Mouse (Mus musculus) cerebellum, adult 11 months (tissue): ENCODE data around the gene Cct5.
"Not testable (repeated sequence)": the region's sequence is repeated elsewhere in the genome, so short reads cannot be mapped to it uniquely, and the experiment has no call there.

ENCODE experiments used
- DNase-seq: peaks from one replicate; pipeline ENCODE4 v3.0.0; 2022

Cct5 gene

GRCm38 (mm10) chr15:31595651-31596050, 6.0 kb downstream of the Cct5 start:
- no peak for DNase-seq

GRCm38 (mm10) chr15:31594260-31594659, 7.3 kb downstream of the Cct5 start:
- DNase-seq = no peak

GRCm38 (mm10) chr15:31592531-31592930, 9.1 kb downstream of the Cct5 start:
- DNase-seq = no peak

- no peak for DNase-seq
These were observed 11.4 kb downstream of the Cct5 start for GRCm38 (mm10) chr15:31590176-31590575.

- DNase-seq = no peak
These were observed 12.5 kb downstream of the Cct5 start for GRCm38 (mm10) chr15:31588989-31589640.

- DNase-seq = no peak
These were observed 13.8 kb downstream of the Cct5 start for GRCm38 (mm10) chr15:31587789-31588188.

- peak; percentile 72 for DNase-seq
These were observed 15.1 kb downstream of the Cct5 start for GRCm38 (mm10) chr15:31586519-31586918.

- no peak for DNase-seq
These were observed 15.5 kb downstream of the Cct5 start for GRCm38 (mm10) chr15:31586088-31586487.

GRCm38 (mm10) chr15:31585238-31585637, 16.4 kb downstream of the Cct5 start:
- no peak for DNase-seq

- DNase-seq = no peak
These were observed 18.1 kb downstream of the Cct5 start for GRCm38 (mm10) chr15:31583304-31584085.

- not testable (repeated sequence) for DNase-seq
These were observed 20.5 kb downstream of the Cct5 start for GRCm38 (mm10) chr15:31581086-31581485.

GRCm38 (mm10) chr15:31576076-31576475, 25.5 kb downstream of the Cct5 start:
- DNase-seq = no peak

GRCm38 (mm10) chr15:31573692-31574091, 27.9 kb downstream of the Cct5 start:
- no peak for DNase-seq

GRCm38 (mm10) chr15:31573287-31573686, 28.3 kb downstream of the Cct5 start:
- DNase-seq = no peak

- DNase-seq = no peak
These were observed 29.5 kb downstream of the Cct5 start for GRCm38 (mm10) chr15:31571906-31572722.

- no peak for DNase-seq
These were observed 30.6 kb downstream of the Cct5 start for GRCm38 (mm10) chr15:31570959-31571358.

GRCm38 (mm10) chr15:31569325-31570022, 32.1 kb downstream of the Cct5 start:
- no peak for DNase-seq

- no peak for DNase-seq
These were observed 33.0 kb downstream of the Cct5 start for GRCm38 (mm10) chr15:31568581-31568996.

GRCm38 (mm10) chr15:31567431-31567830, 34.2 kb downstream of the Cct5 start:
- DNase-seq = no peak

GRCm38 (mm10) chr15:31565786-31566185, 35.8 kb downstream of the Cct5 start:
- DNase-seq = no peak

GRCm38 (mm10) chr15:31565184-31565583, 36.4 kb downstream of the Cct5 start, which contains the start of gene Cmbl:
Cmbl (plus strand) TSS chr15:31565389.
- DNase-seq = no peak
